Mouse (Mus musculus): ENCODE measurements around the gene Gfi1b.

Gfi1b gene

GRCm38 (mm10) chr2:28563303-28563702, 58.5 kb downstream of the Gfi1b start, which contains the start of gene Cel:
TSS of gene Cel (minus strand) at chr2:28563403.
- DNase-seq (ENCODE audit: extremely low spot score, low read depth, low spot score), result no peak
